Mouse (Mus musculus) thymus, postnatal 14 days (tissue): ENCODE results near the gene C2.

Experiments
- DNase-seq: peaks from one replicate; pipeline ENCODE4 v3.0.0; 2021

Gene C2

DNA sequence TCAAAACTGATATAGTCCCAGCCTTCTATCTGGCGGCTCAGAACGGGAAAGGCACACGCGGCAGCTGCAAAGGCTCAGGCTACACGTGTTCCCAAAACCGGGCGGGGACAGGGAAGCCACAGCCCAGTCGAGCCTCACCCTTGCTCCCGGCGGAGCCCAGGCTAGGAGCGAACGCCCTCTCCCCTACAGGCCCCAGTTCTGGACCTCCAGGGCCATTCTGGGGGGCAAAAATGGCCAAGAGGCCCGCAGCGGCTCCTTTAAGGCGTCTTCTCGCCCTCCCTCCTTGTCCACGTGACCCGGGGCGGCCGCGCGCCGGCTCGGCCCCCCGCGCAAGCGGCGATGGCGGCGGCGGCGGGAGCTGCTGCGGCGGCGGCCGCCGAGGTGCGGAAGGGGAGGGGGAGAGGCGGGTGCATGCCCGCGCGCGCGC lies at the start of gene C2, which contains the start of gene Ehmt2:
Gene C2 (minus strand): TSS at position 106 of the 427 bp plus-strand sequence.
Gene Ehmt2 (plus strand): TSS at position 310 of the 427 bp plus-strand sequence.
- peak; percentile 86 for DNase-seq

DNA sequence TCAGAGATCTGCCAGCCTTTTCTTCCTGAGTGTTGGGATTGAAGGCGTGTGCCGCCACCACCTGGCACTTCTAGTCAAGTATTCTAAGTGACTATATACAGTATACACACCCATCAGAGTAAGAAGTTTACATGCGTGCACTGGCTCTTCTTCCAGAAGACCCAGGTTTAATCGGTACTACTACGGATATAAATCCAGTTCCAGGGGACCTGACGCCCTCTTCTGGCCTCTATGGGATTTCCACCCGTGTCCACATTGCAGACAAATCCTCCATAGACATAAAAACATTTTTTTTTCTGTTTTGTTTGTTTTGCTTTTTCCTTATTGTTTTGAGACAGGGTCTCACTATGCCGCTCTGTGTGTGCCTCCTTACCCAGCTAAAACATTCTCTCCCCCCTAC lies 49.5 kb upstream of the C2 start:
- no peak for DNase-seq

DNA sequence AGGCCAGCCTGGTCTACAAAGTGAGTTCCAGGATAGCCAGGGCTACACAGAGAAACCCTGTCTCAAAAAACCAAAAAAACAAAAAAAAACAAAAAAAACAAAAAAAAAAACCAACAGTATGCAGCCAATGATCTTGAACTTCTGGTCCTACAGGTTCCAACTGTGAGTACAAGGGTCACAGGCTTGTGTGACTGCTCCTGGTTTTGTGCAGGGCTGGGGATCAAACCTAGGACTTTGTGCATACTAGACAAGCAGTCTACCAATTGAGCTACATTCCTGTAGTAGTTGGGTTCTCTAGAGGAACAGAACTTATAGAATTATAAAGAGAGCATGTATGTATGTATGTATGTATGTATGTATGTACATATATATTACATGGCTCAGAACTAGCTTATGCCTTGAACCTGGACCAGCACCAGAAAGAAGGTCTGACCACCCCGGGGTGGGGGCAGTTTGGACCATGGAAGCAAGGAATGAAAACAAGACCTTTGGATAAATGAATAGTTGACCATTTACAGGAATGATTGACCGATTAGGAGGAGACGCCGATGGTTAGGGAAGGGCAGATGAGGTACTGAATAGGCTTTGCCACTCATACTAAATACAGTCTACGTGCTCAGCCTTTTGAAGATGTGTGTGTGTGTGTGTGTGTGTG lies 48.5 kb upstream of the C2 start:
- no peak for DNase-seq

DNA sequence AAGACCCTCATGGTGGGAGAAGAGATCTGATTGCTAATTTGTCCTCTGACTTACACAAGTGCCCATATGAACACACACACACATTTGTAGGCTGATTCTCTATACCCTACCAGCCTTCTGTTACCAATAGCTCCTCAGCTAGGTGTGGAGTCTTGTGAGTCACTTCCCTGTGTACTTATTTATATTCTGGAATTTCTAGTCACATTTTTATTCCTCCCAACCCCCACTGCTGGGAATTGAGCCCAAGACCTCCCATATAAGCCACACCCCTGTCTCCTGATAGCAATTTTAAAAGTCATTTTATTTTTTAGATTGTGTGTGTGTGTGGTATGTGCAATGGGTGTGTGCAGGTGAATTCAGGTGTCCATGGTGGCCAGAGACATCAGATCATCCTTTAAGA lies 46.3 kb upstream of the C2 start:
- DNase-seq, result no peak

DNA sequence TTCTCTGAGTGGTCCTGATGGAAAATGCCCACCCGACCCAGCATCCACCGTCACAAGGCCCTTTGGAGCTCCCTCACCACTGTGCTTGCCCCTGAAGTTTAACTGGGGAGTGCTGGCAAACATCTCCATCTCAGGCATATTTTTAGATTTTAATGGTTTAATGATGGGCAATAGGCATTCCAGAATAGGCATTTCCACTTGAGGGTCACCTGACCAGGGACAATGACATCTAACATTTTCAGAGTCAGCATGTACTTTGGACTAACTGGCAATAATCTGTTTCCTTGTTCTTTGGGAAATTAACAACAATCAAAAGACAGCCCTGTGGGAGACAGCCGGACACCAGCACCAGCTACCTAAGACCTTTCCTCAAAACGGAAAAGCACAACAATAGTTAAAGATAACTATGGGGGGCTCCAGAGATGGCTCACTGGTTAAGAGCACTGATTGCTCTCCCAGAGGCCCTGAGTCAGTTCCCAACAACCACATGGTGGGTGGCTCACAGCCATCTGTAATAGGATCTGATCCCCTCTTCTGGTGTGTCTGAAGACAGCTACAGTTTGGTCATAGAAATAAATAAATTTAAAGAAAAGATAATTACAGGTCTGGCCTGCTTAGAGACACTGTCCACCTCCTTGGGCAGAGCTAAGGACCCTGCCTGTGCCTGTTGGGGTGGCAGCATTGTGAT lies 45.2 kb upstream of the C2 start:
- DNase-seq, result no peak

DNA sequence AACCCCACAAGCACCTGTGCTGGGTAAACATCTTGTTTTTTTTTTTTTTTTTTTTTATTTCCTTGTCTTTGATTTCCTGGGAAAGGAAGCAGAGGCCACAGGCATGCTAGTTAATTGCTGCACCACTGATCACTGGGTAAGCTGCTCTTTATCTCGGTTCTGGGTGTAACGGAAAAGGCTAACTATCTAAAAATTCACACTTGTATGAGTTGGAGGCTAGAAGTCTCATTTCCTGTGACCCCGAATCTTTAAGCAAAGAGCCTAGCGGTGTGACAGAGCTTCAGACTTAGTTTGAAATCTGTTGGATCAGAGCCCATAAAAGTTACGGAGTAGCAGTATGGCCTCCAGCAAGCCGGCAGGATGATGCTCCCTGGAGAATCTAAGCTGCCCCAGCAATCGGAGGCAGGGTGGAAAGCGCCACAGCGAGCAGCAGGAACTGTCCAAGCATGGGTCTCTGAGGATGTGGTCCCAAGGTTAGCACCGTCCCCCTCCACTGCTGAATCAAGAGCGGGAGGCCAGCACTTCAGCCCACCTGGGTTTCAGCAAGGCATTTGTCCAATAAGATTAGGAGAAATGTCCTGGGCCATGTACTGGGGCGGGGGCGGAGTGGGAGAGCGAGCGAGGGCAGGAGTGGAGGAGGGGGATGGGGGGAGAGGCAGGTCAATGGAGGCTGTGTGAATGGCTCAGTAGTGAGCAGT lies 43.4 kb upstream of the C2 start:
- no peak for DNase-seq

DNA sequence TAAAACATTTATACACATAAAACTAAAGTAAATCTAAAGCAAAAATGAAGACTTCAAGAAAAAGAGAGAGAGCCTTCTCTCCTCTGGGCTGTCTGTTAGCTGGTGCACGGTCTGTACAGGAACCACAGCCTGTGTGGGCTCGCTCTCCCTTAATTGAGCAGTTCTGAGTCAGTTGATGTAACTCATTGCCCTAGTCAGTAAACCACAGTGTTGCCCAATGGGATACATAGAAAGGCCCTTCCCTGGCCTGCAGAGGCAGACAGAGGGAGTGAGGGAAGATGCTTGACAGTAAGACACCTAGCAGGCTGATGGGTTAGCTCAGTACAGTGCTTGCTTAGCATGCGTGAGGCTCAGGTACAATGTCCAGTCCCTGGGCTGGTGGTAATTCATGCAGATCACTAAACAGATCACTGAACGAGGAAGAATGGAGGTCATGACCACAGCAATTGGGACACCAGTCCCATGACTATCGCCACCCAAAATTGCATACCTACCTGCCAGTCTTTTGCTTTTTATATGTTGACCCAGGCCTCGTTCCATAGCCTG lies 40.0 kb upstream of the C2 start:
- no peak for DNase-seq

DNA sequence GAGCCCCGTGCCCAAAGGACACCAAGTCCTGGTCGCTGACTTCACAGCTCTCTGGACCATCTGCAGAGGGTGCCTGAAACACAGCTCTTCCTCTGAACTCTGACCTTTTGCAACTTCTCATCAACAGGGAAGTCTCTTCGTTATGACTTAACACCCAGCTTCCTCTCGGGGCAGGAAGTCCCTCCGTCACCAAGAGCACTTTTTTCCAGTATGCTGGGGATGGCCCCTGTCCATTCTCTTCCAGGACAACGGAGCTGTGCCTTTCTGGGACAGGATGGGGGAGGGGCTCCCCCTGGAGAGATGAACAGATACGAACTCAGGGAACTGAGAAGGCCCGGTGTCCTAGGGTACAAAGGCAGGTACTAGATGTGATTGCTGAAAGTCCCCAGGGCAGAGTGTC lies 36.8 kb upstream of the C2 start:
- no peak for DNase-seq

DNA sequence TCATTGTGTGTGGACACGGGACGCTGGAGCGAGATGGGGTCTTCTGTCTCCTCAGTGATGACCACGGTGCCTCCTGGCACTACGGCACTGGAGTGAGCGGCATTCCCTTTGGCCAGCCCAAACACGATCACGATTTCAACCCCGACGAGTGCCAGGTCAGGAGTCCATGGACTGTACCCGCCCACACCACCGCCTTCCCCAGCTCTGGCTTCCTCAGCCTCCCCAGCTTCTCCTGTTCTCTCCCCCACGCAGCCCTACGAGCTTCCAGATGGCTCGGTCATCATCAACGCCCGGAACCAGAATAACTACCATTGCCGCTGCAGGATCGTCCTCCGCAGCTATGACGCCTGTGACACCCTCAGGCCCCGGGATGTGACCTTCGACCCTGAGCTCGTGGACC lies 36.0 kb upstream of the C2 start:
- no peak for DNase-seq

DNA sequence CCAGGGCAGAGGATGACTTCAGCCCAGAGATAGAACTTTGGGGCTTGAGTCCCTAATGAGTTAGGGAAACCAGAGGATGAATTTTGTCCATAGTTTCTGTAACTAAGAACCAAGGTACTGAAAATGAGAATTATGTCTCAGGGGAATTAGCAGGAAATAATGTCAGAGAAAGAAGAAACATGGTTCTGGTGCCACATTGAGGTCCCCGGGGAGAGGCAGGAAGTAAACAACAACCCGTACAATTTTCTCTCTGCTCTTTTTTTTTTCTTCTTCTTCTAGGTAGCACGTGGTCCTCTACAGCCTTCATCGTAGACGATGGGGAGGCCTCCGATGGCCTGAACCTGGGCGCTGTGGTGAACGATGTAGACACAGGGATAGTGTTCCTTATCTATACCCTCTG lies 34.2 kb upstream of the C2 start:
- peak; percentile 27 for DNase-seq

DNA sequence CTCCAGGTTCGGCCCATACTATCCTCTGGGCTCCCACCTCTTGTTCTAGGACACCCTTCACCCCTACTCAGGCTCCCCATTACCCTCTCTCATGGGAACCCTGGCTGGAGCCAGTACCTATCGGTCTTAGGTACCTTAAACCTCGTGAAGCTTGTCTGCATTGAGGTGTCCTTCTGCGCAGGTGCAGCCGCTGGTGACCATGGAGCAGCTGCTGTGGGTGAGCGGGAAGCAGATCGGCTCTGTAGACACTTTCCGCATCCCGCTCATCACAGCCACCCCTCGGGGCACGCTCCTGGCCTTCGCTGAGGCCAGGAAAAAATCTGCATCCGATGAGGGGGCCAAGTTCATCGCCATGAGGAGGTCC lies 33.7 kb upstream of the C2 start:
- DNase-seq, result peak; percentile 61

DNA sequence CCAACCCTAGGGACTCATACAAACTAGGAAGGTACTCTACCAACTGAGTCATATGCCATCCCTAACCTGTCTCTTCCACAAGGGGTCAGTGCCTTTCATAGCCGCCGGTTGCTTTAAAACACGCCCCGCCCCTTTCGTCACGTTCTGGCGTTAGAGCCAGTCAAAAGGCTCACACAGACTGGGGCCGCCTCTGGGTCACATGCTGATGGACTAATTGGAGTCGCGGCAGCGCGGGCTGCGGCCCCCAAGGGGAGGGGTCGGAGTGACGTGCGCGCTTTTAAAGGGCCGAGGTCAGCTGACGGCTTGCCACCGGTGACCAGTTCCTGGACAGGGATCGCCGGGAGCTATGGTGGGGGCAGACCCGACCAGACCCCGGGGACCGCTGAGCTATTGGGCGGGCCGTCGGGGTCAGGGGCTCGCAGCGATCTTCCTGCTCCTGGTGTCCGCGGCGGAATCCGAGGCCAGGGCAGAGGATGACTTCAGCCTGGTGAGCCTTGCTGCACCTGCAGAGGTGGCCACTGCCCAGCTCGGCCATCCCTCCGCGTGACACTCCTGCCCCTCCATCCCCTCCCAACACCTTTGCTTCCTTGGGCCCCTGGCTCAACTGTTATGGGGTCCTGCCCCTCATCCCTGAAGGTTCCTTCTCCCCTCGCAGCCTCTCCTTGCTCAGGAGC lies 33.1 kb upstream of the C2 start, which contains the start of gene Neu1:
Gene Neu1 (plus strand): TSS at position 193 of the 674 bp plus-strand sequence.
- DNase-seq, result peak; percentile 95

DNA sequence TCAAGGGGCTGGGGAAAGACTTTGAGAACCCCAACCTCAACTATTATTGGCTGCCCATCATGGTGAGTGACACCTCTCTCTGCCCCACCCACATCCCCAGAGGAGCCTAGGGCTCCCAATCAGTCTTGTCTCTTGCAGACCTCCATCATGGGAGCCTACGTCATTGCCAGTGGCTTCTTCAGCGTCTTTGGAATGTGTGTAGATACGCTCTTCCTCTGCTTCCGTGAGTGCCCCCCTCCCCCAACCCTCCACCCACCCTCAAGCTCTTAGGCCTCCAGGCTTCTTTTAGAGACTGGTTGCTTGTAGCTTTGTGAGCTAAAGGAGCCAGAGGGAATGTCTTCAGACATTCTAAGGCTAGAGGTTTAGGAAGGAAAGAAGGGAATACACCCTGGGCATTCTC lies 30.8 kb upstream of the C2 start:
- no peak for DNase-seq

DNA sequence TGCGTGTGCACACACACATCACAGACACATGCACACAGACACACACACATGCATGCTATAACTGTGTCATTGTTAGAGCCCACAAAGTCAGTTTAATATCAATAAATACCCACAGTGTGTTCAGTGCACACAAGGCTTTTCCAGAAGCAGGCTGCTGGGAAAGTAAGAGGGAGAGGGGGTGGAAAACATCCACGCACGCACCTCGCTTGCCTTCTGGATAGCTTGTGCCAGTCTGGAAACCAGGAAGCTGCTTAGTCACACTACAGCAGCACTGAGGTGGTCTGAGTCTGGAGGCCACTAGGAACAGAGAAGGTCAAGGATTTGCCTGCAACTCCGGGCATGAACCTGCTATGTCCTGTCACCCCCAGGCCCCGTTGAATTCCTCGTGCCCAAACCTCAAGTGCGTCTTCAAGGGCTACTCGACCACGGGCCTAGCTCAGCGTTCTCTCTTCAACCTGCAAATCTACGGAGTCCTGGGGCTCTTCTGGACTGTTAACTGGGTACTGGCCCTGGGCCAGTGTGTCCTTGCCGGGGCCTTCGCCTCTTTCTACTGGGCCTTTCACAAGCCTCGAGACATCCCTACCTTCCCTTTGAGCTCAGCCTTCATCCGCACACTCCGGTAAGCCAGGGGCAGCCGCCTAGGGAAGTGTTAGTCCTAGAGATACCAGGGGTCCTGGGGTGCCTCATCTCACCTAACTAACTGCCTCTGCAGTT lies 29.4 kb upstream of the C2 start:
- DNase-seq, result no peak

DNA sequence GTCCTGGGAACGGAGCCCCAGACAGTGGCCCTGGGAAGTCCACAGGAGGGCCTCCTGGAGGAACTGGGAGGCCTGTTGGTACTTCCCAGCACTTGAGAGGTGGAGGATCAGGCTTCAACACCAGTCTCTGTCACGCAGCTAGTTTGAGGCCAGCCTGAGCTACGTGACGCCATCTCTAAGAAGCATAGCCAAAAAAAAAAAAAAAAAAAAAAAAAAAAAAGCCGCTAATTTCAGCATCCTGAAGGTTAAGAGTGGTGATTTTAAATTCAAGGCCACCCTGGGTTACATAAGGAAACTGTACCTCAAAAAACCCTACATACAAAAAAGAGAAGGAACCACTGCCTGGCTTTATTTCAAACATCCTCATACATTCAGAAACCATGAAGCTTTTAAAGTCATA lies 26.2 kb upstream of the C2 start:
- no peak for DNase-seq

DNA sequence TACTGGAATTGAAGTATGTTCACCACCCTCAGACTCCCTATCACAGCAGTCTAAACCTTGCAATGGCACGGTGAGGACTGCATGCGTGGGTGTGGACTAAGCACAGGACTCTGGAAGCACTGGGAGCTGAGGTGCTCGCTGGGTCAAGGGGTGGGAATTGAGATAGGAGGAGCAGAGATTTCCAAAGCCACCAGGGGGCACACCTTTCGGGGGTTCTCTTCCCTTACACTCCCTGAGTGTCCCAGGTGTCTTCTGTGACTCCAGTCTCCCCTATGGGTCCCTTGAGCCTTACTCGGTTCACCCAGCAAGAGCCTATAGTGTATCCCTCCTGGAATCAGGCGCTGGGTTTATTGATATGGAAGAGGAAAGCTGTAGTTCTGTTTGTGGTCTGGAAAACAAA lies 24.9 kb upstream of the C2 start:
- DNase-seq, result peak; percentile 43

DNA sequence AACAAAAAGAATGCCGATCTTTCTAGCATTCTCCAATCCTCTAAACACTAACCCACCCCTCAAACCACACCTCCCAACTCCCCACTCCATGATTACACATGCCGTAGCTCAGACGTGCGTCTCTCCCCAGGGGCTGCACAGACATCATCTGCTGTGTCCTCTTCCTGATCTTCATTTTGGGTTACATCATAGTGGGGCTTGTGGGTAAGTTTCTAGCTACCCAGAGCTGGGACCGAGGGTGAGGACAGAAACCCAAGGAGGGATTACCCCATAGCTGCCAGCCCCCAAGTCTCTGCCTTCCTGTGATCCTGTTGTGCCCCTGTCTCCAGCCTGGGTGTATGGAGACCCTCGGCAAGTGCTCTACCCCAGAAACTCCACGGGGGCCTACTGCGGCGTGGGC lies 19.1 kb upstream of the C2 start:
- no peak for DNase-seq

DNA sequence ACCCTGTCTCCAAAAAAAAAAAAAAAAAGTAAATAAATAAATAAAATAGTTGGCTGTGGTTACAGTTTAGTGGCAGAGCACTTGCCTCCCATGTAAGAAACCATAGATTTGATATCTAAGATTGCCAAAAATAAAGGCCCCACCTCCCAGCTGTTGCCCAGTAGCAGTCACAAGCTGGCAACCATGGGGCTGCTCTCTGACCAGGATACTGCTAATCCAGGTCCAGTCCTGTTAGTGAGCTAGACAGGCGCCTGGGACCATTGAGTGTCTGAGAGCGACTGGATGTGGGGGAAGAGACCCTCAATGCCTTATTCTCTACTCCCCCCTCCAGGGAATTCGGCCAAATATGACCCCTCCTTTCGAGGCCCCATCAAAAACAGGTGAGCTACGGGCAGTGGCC lies 18.3 kb upstream of the C2 start:
- no peak for DNase-seq

DNA sequence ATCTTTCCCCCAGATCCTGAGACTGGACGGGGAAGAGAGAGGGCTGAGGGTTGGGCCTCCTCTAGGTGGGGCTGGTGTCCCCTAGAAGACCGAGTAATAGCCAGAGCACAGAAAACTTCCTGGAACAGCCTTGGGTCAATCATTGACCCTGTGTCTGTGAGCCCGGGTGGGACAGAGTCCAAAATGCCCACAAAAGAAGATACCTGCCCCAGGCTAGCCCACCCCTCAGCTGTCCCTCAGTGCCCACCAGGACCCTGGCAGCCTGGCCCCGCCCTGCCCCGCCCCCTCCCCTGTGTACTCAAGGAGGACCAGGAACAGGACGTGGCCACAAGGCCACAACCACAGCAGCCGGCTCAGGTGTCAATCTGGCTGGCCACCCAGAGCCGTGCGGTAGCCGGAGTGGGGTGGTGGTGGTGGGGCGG lies 17.4 kb upstream of the C2 start:
- no peak for DNase-seq

DNA sequence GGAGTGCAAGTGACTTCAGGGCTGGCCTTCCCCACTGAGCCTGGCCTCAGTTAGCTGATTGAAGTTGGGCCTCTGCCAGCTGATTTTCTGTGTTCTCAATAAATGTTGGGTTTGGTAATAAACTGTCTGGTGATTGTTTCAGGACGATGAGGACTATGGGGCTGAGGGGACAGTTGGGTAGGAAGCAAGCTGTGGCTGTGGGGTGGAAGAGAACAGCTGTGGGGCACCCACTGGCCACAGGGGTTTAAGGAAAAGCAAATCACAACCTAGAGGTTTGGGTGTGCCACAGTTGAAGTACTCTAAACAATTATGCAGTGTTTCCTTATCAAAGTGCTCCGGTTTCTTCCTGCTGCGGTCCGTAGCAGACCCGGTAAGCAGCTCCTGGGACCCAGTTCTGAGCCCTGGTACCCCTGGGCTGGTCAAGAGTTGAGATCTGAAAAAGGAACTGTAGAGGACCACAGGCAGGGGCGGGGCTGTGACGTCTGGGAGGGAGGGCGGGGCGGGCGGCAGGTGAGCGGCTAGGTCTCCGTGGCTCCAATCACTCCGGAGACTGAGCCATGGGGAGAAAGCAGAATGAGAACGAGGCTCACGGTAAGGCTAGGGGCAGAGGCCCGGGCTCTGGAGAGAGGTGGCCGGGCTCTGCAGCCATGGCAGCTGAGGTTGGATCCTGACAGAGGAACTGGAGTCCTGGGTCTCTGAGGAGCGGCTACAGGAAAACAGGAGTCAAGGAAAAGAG lies 16.0 kb upstream of the C2 start, which contains the start of gene Slc44a4:
Gene Slc44a4 (plus strand): TSS at position 537 of the 736 bp plus-strand sequence.
- no peak for DNase-seq

DNA sequence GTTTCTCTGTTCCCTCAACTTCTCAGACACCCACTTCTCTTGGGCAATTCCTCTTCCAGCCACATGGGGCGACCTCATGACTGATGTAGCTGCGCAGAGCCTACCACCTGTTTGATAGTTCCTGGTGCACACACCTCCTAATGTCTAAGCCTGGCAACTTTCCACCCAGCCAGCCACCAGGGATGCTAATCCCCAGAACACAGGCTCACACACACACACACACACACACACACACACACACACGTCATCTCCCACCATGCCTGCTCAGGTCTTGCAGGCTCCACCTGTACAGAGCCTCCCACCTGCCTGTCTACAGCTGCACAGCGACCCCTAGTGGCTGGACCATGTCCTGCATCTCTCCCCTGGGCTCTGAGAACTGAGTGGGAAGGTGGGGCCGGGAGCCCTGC lies 13.9 kb upstream of the C2 start:
- DNase-seq, result peak; percentile 90

DNA sequence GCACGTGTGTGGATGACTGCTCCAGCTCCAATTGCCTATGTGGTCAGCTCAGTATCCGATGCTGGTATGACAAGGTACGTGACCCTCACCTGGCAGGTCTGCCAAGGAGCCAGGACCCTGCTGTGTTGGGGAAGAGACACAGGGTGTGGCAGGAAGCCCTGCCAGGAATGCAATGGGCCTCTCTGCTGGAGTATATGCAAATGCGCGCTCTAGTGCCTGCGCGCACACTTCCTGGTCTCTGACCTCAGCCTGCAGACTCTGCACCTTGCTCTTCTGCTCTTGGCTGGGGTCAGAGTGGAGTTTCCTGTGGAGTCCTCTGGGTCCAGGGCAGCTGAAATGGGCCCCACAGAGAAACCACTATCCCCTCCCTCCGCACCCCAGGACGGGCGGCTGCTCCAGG lies 12.9 kb upstream of the C2 start:
- DNase-seq, result no peak
